Mouse (Mus musculus) spleen, adult 2 months (tissue): ENCODE data around the gene St6galnac3.

Experiments used
- CTCF ChIP-seq: fragments of 200-500 bp; IDR thresholded peaks from 2 replicates; pipeline ENCODE4 v1.5.1; 2011; ENCODE audit warnings: mild to moderate bottlenecking, inconsistent platforms; ENCODE audit not compliant: insufficient read depth, insufficient read length, insufficient replicate concordance; ENCODE audit errors: extremely low read depth
- POLR2A ChIP-seq: fragments of 200-500 bp; IDR thresholded peaks from 2 replicates; pipeline ENCODE4 v1.6.1; 2011; ENCODE audit warnings: low read depth, low read length, inconsistent platforms

DNA sequence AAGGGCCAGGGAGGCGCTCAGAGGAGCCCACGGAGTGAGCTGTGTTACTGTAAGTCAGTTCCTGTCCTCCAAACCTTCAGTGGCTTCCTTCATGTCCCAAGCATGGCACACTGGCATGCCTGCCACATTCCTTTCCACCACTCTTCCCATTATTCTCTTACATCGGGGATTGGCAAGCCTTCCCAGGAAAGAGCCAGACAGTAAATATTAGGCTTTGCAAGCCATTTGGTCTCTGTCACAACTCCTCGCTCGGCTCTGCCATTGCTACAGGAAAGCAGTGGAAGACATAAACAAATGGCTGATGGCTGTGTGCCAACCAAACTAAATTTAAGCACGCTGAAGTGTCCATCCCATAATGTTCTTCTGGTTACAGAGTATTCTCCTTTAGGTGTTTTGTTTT is 7.1 kb upstream of the St6galnac3 start:
- TF ChIP-seq POLR2A (no peak), CTCF (no peak)
